8 mouse cellular contexts compared by ENCODE assay signal in genomic region chr4:150258388-150258787, GRCm38 (mm10). TPM values are rescaled to one million over a fixed set of nuclear protein-coding genes. Genes with fewer than 3 reads are reported as not detected.
DNase-seq lines count a peak whose midpoint lies in the region; ATAC-seq lines count a peak whose summit lies in the region.
"Had no signal": no experiment of that assay in that cellular context is flagged by ENCODE, and none has a peak within 500 bp of the region (broad histone marks: within the 10 kb centered on the region; RNA-seq: fewer than 3 reads in every experiment).

No protein-coding gene starts in this region.

- no peak for ATAC-seq in hindbrain, embryonic 11.5 days (ENCODE audit: low FRiP score)
- ATAC-seq in neural tube, embryonic 13.5 days (ENCODE audit: low read depth), result no peak
- ATAC-seq in granulocyte monocyte progenitor cell, adult 5-6 weeks (replicated peaks; ENCODE audit: poor library complexity, severe bottlenecking), result no peak

- H3K4me3 ChIP-seq in hindbrain, embryonic 11.5 days (ENCODE audit: low read depth, low read length), result no peak overlapping the region
- H3K4me3 ChIP-seq in neural tube, embryonic 13.5 days, result no peak overlapping the region

- H3K36me3 ChIP-seq in hindbrain, embryonic 11.5 days (ENCODE audit: control insufficient read depth, insufficient read depth, low read length), result no peaks in the 10 kb centered on the region
- no peaks in the 10 kb centered on the region for H3K36me3 ChIP-seq in neural tube, embryonic 13.5 days

- intact Hi-C loops in left cerebral cortex, postnatal 4 days (cut with DNase I), result loop anchor here (5.0 kb wide), 1 partner anchor 209 kb away; no protein-coding TSS in a partner anchor
- intact Hi-C loops in left cerebral cortex, postnatal 10 days (cut with DNase I), result no loop called here
- intact Hi-C loops in gastrocnemius, postnatal 14 days (cut with DNase I; ENCODE audit: low total_unique reads), result loop anchor here (5.0 kb wide), 1 partner anchor 204 kb away; no protein-coding TSS in a partner anchor

- WGBS in hindbrain, embryonic 11.5 days, result 70% methylated on average over 14 of the region's 14 CpGs
- WGBS in neural tube, embryonic 13.5 days, result 57% methylated on average over 14 of the region's 14 CpGs

- peak overlapping the region; percentile 47; the same call in 1 of the 2 replicates for H3K27ac ChIP-seq in hindbrain, embryonic 11.5 days (ENCODE audit: low read depth, low read length)
- H3K27ac ChIP-seq in neural tube, embryonic 13.5 days (replicated peaks), result peak overlapping the region; percentile 49

- H3K27me3 ChIP-seq in hindbrain, embryonic 11.5 days (ENCODE audit: control insufficient read depth, insufficient read depth, low read length), result no peaks in the 10 kb centered on the region
- H3K27me3 ChIP-seq in neural tube, embryonic 13.5 days, result no peaks in the 10 kb centered on the region

- H3K4me1 ChIP-seq in hindbrain, embryonic 11.5 days (replicated peaks; ENCODE audit: control insufficient read depth, insufficient read depth, low read length), result 0 out of 2 replicates have a peak, but pooled peaks cover 3% of the 10 kb centered on the region
- H3K4me1 ChIP-seq in neural tube, embryonic 13.5 days (replicated peaks), result peaks cover 43% of the 10 kb centered on the region

- no peak overlapping the region for H3K4me2 ChIP-seq in hindbrain, embryonic 11.5 days (replicated peaks; ENCODE audit: low read depth, low read length)
- no peak overlapping the region for H3K4me2 ChIP-seq in neural tube, embryonic 13.5 days

- DNase-seq in left cerebral cortex, postnatal 4 days, result peak; percentile 68
- no peak for DNase-seq in left cerebral cortex, postnatal 10 days (ENCODE audit: extremely low spot score in 1 of 2, low spot score in 2 of 2)
- DNase-seq in cerebellum, postnatal 36 days, result peak; percentile 63 to 67
- no peak for DNase-seq in hindbrain, embryonic 11.5 days (ENCODE audit: low spot score)
- DNase-seq in gastrocnemius, postnatal 14 days, result no peak

- H3K9ac ChIP-seq in hindbrain, embryonic 11.5 days (ENCODE audit: low read depth, low read length), result no peak overlapping the region
- H3K9ac ChIP-seq in neural tube, embryonic 13.5 days, result peak overlapping the region; percentile 38

- no peaks in the 10 kb centered on the region for H3K9me3 ChIP-seq in hindbrain, embryonic 11.5 days (ENCODE audit: control insufficient read depth, low read length)
- H3K9me3 ChIP-seq in neural tube, embryonic 13.5 days, result no peaks in the 10 kb centered on the region

RNA-seq across cellular contexts. Expression of gene Eno1, which starts 21.9 kb away (rescaled TPM):
- total RNA-seq in left cerebral cortex, postnatal 4 days (2021), result 100 to 1,000 TPM; 204 to 220 TPM
- 100 to 1,000 TPM; 308 to 325 TPM for total RNA-seq in left cerebral cortex, postnatal 10 days (2021)
- polyA plus RNA-seq in hindbrain, embryonic 11.5 days (2014; fragmentation: Nextera tagmentation; extraction: Ambion mirVana), result 1,515 and 1,668 TPM in 2 replicates
- 1,151 and 1,235 TPM in 2 replicates for polyA plus RNA-seq in neural tube, embryonic 13.5 days (2015; fragmentation: Nextera tagmentation; extraction: Ambion mirVana)
- 409 and 424 TPM in 2 replicates for total RNA-seq in granulocyte monocyte progenitor cell, adult 5-6 weeks (2014; fragmentation: Nextera tagmentation)
- total RNA-seq in granulocyte monocyte progenitor cell, adult 5-6 weeks (2017), result 380 and 423 TPM in 2 replicates
- 100 to 1,000 TPM; 371 to 430 TPM for total RNA-seq in gastrocnemius, postnatal 14 days (2021)

RNA-seq across cellular contexts. Expression of gene Rere, which starts 23.1 kb away (rescaled TPM):
- total RNA-seq in left cerebral cortex, postnatal 4 days (2021), result 100 to 1,000 TPM in 1 of 2 experiments, 10 to 100 TPM in 1; 98.6 to 106 TPM
- total RNA-seq in left cerebral cortex, postnatal 10 days (2021), result 10 to 100 TPM; 85.3 to 88.9 TPM
- 40.5 and 50.0 TPM in 2 replicates for polyA plus RNA-seq in hindbrain, embryonic 11.5 days (2014; fragmentation: Nextera tagmentation; extraction: Ambion mirVana)
- polyA plus RNA-seq in neural tube, embryonic 13.5 days (2015; fragmentation: Nextera tagmentation; extraction: Ambion mirVana), result 41.2 and 50.0 TPM in 2 replicates
- 78.8 and 90.6 TPM in 2 replicates for total RNA-seq in granulocyte monocyte progenitor cell, adult 5-6 weeks (2014; fragmentation: Nextera tagmentation)
- total RNA-seq in granulocyte monocyte progenitor cell, adult 5-6 weeks (2017), result 11.8 and 22.7 TPM in 2 replicates
- total RNA-seq in gastrocnemius, postnatal 14 days (2021), result 10 to 100 TPM; 44.4 to 52.1 TPM

RNA-seq across cellular contexts. Expression of gene Car6, which starts 57.3 kb away (rescaled TPM):
- not detected for total RNA-seq in left cerebral cortex, postnatal 4 days (2021)
- not detected for total RNA-seq in left cerebral cortex, postnatal 10 days (2021)
- polyA plus RNA-seq in hindbrain, embryonic 11.5 days (2014; fragmentation: Nextera tagmentation; extraction: Ambion mirVana), result 0.21 TPM in 1 of 2 replicates, not detected in the other
- 0.44 TPM in 1 of 2 replicates, not detected in the other for polyA plus RNA-seq in neural tube, embryonic 13.5 days (2015; fragmentation: Nextera tagmentation; extraction: Ambion mirVana)
- not detected in 2 replicates for total RNA-seq in granulocyte monocyte progenitor cell, adult 5-6 weeks (2014; fragmentation: Nextera tagmentation)
- not detected in 2 replicates for total RNA-seq in granulocyte monocyte progenitor cell, adult 5-6 weeks (2017)
- under 1 TPM in 1 of 2 experiments, not detected in 1; 0.29 TPM for total RNA-seq in gastrocnemius, postnatal 14 days (2021)
- total RNA-seq: layer of hippocampus, adult 18-20 months had no signal

Comparison
In these comparisons a context has a peak if more than half of its experiments do, and no peak if none do; other contexts are left out.
1. DNase-seq: peak in left cerebral cortex, postnatal 4 days (single experiment) and cerebellum, postnatal 36 days (2 of 2); none in left cerebral cortex, postnatal 10 days (0 of 2), hindbrain, embryonic 11.5 days (single experiment) and gastrocnemius, postnatal 14 days (single experiment).